Mouse (Mus musculus) small intestine, adult 2 months (tissue): Measurements from ENCODE around the gene Rin3. TPM values are rescaled to one million over a fixed set of nuclear protein-coding genes. Genes with fewer than 3 reads are reported as not detected.
A peak's percentile ranks its signal among the peaks of the same experiment; 100 is the strongest.

ENCODE experiments used
- H3K27ac ChIP-seq: fragments of 200-500 bp; 2 replicates; pipeline ENCODE4 v1.5.1; 2012; ENCODE audit warnings: low read depth, low read length, control low read depth, inconsistent platforms; ENCODE audit not compliant: insufficient read depth
- H3K27me3 ChIP-seq: fragments of 200-500 bp; 2 replicates; pipeline ENCODE4 v1.6.1; 2012; ENCODE audit warnings: mild to moderate bottlenecking, moderate library complexity, low read length, inconsistent platforms; ENCODE audit not compliant: control insufficient read depth, insufficient read depth
- H3K36me3 ChIP-seq: fragments of 200-500 bp; 2 replicates; pipeline ENCODE4 v1.6.1; 2012; ENCODE audit warnings: mild to moderate bottlenecking, low read length, control low read depth, inconsistent platforms; ENCODE audit not compliant: control insufficient read depth, insufficient read depth
- H3K4me1 ChIP-seq: fragments of 200-500 bp; 2 replicates; pipeline ENCODE4 v1.6.1; 2012; ENCODE audit warnings: low read length, inconsistent platforms, mixed read lengths; ENCODE audit not compliant: control insufficient read depth, insufficient read depth, insufficient read length
- H3K4me3 ChIP-seq: fragments of 200-500 bp; 2 replicates; pipeline ENCODE4 v1.5.1; 2012; ENCODE audit warnings: low read depth, mild to moderate bottlenecking, control low read depth, inconsistent platforms, low read length, moderate library complexity
- CTCF ChIP-seq: fragments of 200-500 bp; IDR thresholded peaks from 2 replicates; pipeline ENCODE4 v1.5.1; 2012; ENCODE audit warnings: low read depth, mild to moderate bottlenecking, control low read depth, inconsistent platforms, low read length, moderate library complexity, mixed read lengths; ENCODE audit not compliant: insufficient replicate concordance, insufficient read length; ENCODE audit errors: extremely low read depth
- POLR2A ChIP-seq: fragments of 200-500 bp; IDR thresholded peaks from 2 replicates; pipeline ENCODE4 v1.6.1; 2012; ENCODE audit warnings: low read depth, mild to moderate bottlenecking, control low read depth, inconsistent platforms, low read length, moderate library complexity
- WGBS: fragments of 180-500 bp; shearing (Covaris S2); methylation state at CpG from one replicate; pipeline ENCODE4 v1.1.7; 2018; 5-methylcytosine and 5-hydroxymethylcytosine counted together
- polyA plus RNA-seq: library from polyadenylated mRNA; depleted of rRNA; stranded (reverse); fragments of >200 nt; gene quantifications from 2 replicates; pipeline ENCODE4 v1.2.3, GENCODE M21; 2012

The Rin3 gene
- polyA plus RNA-seq, 1 experiment = 10.7 TPM

- H3K27ac ChIP-seq = peak overlapping the region; percentile 37
- TF ChIP-seq CTCF = no peak
- no peak for TF ChIP-seq POLR2A
- H3K27me3 ChIP-seq = no peaks in the 10 kb centered on the region
- H3K4me3 ChIP-seq = no peak overlapping the region
- WGBS = 57% methylated on average over 10 of the region's 10 CpGs
- H3K4me1 ChIP-seq = peaks cover 13% of the 10 kb centered on the region
- no peaks in the 10 kb centered on the region for H3K36me3 ChIP-seq
Observed at GRCm38 (mm10) chr12:102286681-102287414, 4.0 kb downstream of the Rin3 start.

GRCm38 (mm10) chr12:102287904-102288602, 5.2 kb downstream of the Rin3 start:
- H3K27me3 ChIP-seq = no peaks in the 10 kb centered on the region
- H3K36me3 ChIP-seq = no peaks in the 10 kb centered on the region
- peaks cover 20% of the 10 kb centered on the region for H3K4me1 ChIP-seq
- TF ChIP-seq CTCF = no peak
- TF ChIP-seq POLR2A = no peak
- peak overlapping the region; percentile 37 for H3K27ac ChIP-seq
- H3K4me3 ChIP-seq = no peak overlapping the region
- WGBS = 77% methylated on average over 6 of the region's 6 CpGs

- TF ChIP-seq CTCF (no peak), POLR2A (no peak)
- H3K36me3 ChIP-seq = no peaks in the 10 kb centered on the region
- no peak overlapping the region for H3K4me3 ChIP-seq
- 56% methylated on average over 2 of the region's 2 CpGs for WGBS
- H3K4me1 ChIP-seq = peaks cover 19% of the 10 kb centered on the region
- no peak overlapping the region for H3K27ac ChIP-seq
- H3K27me3 ChIP-seq = no peaks in the 10 kb centered on the region
Observed at GRCm38 (mm10) chr12:102288846-102289245, 6.0 kb downstream of the Rin3 start.

- Histone ChIP-seq H3K27me3 (no peaks in the 10 kb centered on the region), H3K27ac (no peak overlapping the region), H3K4me1 (peaks cover 15% of the 10 kb centered on the region), H3K4me3 (no peak overlapping the region), H3K36me3 (no peaks in the 10 kb centered on the region)
- WGBS = 96% methylated on average over 1 of the region's 1 CpGs
- TF ChIP-seq CTCF = no peak
- no peak for TF ChIP-seq POLR2A
Observed at GRCm38 (mm10) chr12:102289568-102289967, 6.7 kb downstream of the Rin3 start.

- no peak for TF ChIP-seq CTCF
- no peak for TF ChIP-seq POLR2A
- Histone ChIP-seq H3K4me3 (no peak overlapping the region), H3K27me3 (no peaks in the 10 kb centered on the region), H3K4me1 (peaks cover 18% of the 10 kb centered on the region), H3K36me3 (no peaks in the 10 kb centered on the region), H3K27ac (no peak overlapping the region)
- WGBS = 42% methylated on average over 2 of the region's 2 CpGs
Observed at GRCm38 (mm10) chr12:102290662-102291061, 7.8 kb downstream of the Rin3 start.

- 0 out of 2 replicates have a peak overlapping the region, but pooled peaks have one; percentile 14 for H3K27ac ChIP-seq
- no peaks in the 10 kb centered on the region for H3K27me3 ChIP-seq
- H3K4me3 ChIP-seq = no peak overlapping the region
- no peak for TF ChIP-seq CTCF
- 73% methylated on average over 6 of the region's 6 CpGs for WGBS
- H3K4me1 ChIP-seq = peaks cover 16% of the 10 kb centered on the region
- no peaks in the 10 kb centered on the region for H3K36me3 ChIP-seq
Observed at GRCm38 (mm10) chr12:102291686-102292085, 8.8 kb downstream of the Rin3 start.

GRCm38 (mm10) chr12:102292501-102293215, 9.8 kb downstream of the Rin3 start:
- Histone ChIP-seq H3K27ac (no peak overlapping the region), H3K4me1 (peaks cover 14% of the 10 kb centered on the region), H3K4me3 (no peak overlapping the region), H3K27me3 (no peaks in the 10 kb centered on the region), H3K36me3 (no peaks in the 10 kb centered on the region)
- 73% methylated on average over 7 of the region's 7 CpGs for WGBS
- TF ChIP-seq POLR2A (no peak), CTCF (no peak)
